Mouse (Mus musculus): ENCODE data around the gene Pnpla7. TPM values are rescaled to one million over a fixed set of nuclear protein-coding genes. Genes with fewer than 3 reads are reported as not detected.

Gene Pnpla7
- total and polyA plus RNA-seq, 3 experiments: 18.5 to 26.1 (median 23.4) TPM

GRCm38 (mm10) chr2:25095109-25095850, 119.4 kb downstream of the Pnpla7 start, which contains the start of gene Noxa1 (continued):
- TF ChIP-seq MXI1 (IDR thresholded peaks at IDR 0.05; ENCODE audit: low read depth, low read length) (peak; percentile 75; the same call in 1 of the 2 replicates), ZC3H11A (IDR thresholded peaks at IDR 0.05; ENCODE audit: low read depth, low read length) (no peak), ETS1 (conservative IDR thresholded peaks at IDR 0.05; ENCODE audit: low read depth, low read length) (no peak), EP300 (IDR thresholded peaks at IDR 0.05; ENCODE audit: low read length) (0 out of 2 replicates have a peak, but pooled peaks have one; percentile 26), CHD1 (IDR thresholded peaks at IDR 0.05; ENCODE audit: low read depth, low read length) (0 out of 2 replicates have a peak, but pooled peaks have one; percentile 50), BHLHE40 (IDR thresholded peaks at IDR 0.05; ENCODE audit: low read depth, low read length) (peak; percentile 43), IRF4 (IDR thresholded peaks at IDR 0.05; ENCODE audit: low read depth, low read length) (no peak), SMC3 (IDR thresholded peaks at IDR 0.05; ENCODE audit: low read depth, low read length) (peak; percentile 56), USF1 (IDR thresholded peaks at IDR 0.05; ENCODE audit: low read depth, low read length) (peak; percentile 22), PAX5 (IDR thresholded peaks at IDR 0.05; ENCODE audit: low read length) (no peak), KAT2A (IDR thresholded peaks at IDR 0.05; ENCODE audit: insufficient replicate concordance, low read length) (0 out of 2 replicates have a peak, but pooled peaks have one; percentile 29), JUND (conservative IDR thresholded peaks at IDR 0.05; ENCODE audit: low read depth, low read length) (0 out of 2 replicates have a peak, but pooled peaks have one; percentile 11), ZNF384 (IDR thresholded peaks at IDR 0.05; ENCODE audit: low read depth, low read length) (peak; percentile 45), ELF1 (IDR thresholded peaks at IDR 0.05; ENCODE audit: low read depth, low read length) (peak; percentile 74), RCOR1 (conservative IDR thresholded peaks at IDR 0.05; ENCODE audit: low read depth, low read length) (no peak)

GRCm38 (mm10) chr2:25098005-25098615, 122.3 kb downstream of the Pnpla7 start:
- in situ Hi-C loops (cut with MboI; ENCODE audit: low pct_ligation_motif_present, low pct_unique_long_range_greater_than_20kb, low sequenced_read_pairs) (loop anchor here (5.0 kb wide), 1 partner anchor 64 kb away; no protein-coding TSS in a partner anchor), dilution Hi-C loops (cut with MboI; ENCODE audit: extremely low pct_ligation_motif_present, extremely low pct_unique_long_range_greater_than_20kb, low sequenced_read_pairs) (no loop called here)
- Histone ChIP-seq H3K4me2 (ENCODE audit: insufficient read depth, low read depth, poor library complexity, severe bottlenecking) (no peak overlapping the region), H3K9ac (ENCODE audit: insufficient read depth, low read depth) (no peak overlapping the region), H3K9me3 (replicated peaks; ENCODE audit: low read length) (no peaks in the 10 kb centered on the region), H3K27ac (ENCODE audit: insufficient read depth, low read depth) (no peak overlapping the region), H3K27me3 (replicated peaks) (no peaks in the 10 kb centered on the region), H3K36me3 (replicated peaks in 1 of 2; ENCODE audit: control insufficient read depth in 1 of 2, insufficient read depth in 1 of 2, low read length in 1 of 2) (peaks cover 0 to 6% of the 10 kb centered on the region in 2 experiments), H3K4me3 (replicated peaks in 1 of 3; ENCODE audit: low read depth in 2 of 3, low read length in 2 of 3, poor library complexity in 1 of 3) (no peak overlapping the region), H3K79me2 (replicated peaks; ENCODE audit: control insufficient read depth, extremely low read depth, insufficient read depth, poor library complexity, severe bottlenecking) (no peaks in the 10 kb centered on the region), H3K4me1 (ENCODE audit: control insufficient read depth in 1 of 2, insufficient read depth in 2 of 2) (peaks cover 9 to 44% of the 10 kb centered on the region in 2 experiments)
- TF ChIP-seq KAT2A (IDR thresholded peaks at IDR 0.05; ENCODE audit: insufficient replicate concordance, low read length) (no peak), MXI1 (IDR thresholded peaks at IDR 0.05; ENCODE audit: low read depth, low read length) (no peak), ZKSCAN1 (IDR thresholded peaks at IDR 0.05; ENCODE audit: borderline replicate concordance, low read depth, low read length) (no peak), ELF1 (IDR thresholded peaks at IDR 0.05; ENCODE audit: low read depth, low read length) (no peak), PAX5 (IDR thresholded peaks at IDR 0.05; ENCODE audit: low read length) (no peak), NELFE (IDR thresholded peaks at IDR 0.05; ENCODE audit: low read depth, low read length) (no peak), USF2 (conservative IDR thresholded peaks at IDR 0.05; ENCODE audit: low read depth, low read length) (no peak), ZMIZ1 (IDR thresholded peaks at IDR 0.05; ENCODE audit: low read depth, low read length) (no peak), MAFK (IDR thresholded peaks at IDR 0.05; ENCODE audit: insufficient replicate concordance, low read length) (no peak), SMC3 (IDR thresholded peaks at IDR 0.05; ENCODE audit: low read depth, low read length) (no peak), ZC3H11A (IDR thresholded peaks at IDR 0.05; ENCODE audit: low read depth, low read length) (no peak), JUND (conservative IDR thresholded peaks at IDR 0.05; ENCODE audit: low read depth, low read length) (no peak), RAD21 (IDR thresholded peaks at IDR 0.05; ENCODE audit: low read depth, low read length) (no peak), EP300 (IDR thresholded peaks at IDR 0.05; ENCODE audit: low read length) (no peak), MAX (IDR thresholded peaks at IDR 0.05; ENCODE audit: low read length) (no peak), MEF2A (IDR thresholded peaks at IDR 0.05; ENCODE audit: borderline replicate concordance, low read depth, low read length) (no peak), TCF12 (IDR thresholded peaks at IDR 0.05; ENCODE audit: low read depth, low read length) (no peak), MAZ (IDR thresholded peaks at IDR 0.05; ENCODE audit: low read depth, low read length) (no peak)
- no peak for DNase-seq (ENCODE audit: extremely low read depth)
